Mouse (Mus musculus): ENCODE measurements around the gene Slc34a1. TPM values are rescaled to one million over a fixed set of nuclear protein-coding genes. Genes with fewer than 3 reads are reported as not detected.

Gene Slc34a1
- polyA plus RNA-seq, 2 experiments = 0.01 TPM; not detected in 1

DNA sequence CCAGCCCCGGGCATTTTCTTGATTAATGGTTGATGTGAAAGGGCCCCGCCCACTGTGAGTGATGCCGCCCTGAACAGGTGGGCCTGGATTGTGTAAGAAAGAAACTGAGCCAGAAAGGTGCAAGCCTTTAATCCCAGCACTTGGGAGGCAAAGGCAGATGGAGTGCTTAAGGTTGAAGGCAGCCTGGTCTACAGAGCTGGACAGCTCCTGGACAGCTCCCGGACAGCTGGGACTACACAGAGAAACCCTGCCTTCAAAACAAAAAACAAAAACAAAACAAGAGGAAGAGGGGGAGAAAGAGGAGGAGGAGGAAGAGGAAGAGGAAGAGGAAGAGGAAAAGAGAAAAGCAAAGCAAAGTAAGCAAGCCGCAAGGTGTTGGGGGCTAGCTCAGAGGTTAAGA is 21.2 kb downstream of the Slc34a1 start:
- no peak overlapping the region for H3K27ac ChIP-seq
- H3K27me3 ChIP-seq (ENCODE audit: control insufficient read depth, insufficient read depth, low read length) = peaks cover 49% of the 10 kb centered on the region
- no peak for DNase-seq (ENCODE audit: low read depth in 3 of 3, low spot score in 3 of 3)

GRCm38 (mm10) chr13:55420018-55420932 is 22.3 kb downstream of the Slc34a1 start:
- ATAC-seq (ENCODE audit: insufficient read depth) (no peak), DNase-seq (ENCODE audit: low read depth in 3 of 3, low spot score in 3 of 3) (no peak)
- H3K4me2 ChIP-seq (ENCODE audit: low read depth) = no peak overlapping the region
- H3K4me3 ChIP-seq (ENCODE audit: insufficient read depth in 1 of 2, low read depth in 2 of 2, low read length in 2 of 2) = no peak overlapping the region
- no peaks in the 10 kb centered on the region for H3K4me1 ChIP-seq (replicated peaks; ENCODE audit: control insufficient read depth in 2 of 2, insufficient read depth in 2 of 2, low read length in 1 of 2)
- WGBS (ENCODE audit: insufficient replicate concordance) = 21% methylated on average over 51 of the region's 51 CpGs
- H3K9ac ChIP-seq (replicated peaks) = no peak overlapping the region
- TF ChIP-seq EP300 (IDR thresholded peaks at IDR 0.05; ENCODE audit: low read depth) = no peak
- no peak for TF ChIP-seq CTCF (IDR thresholded peaks at IDR 0.05; ENCODE audit: low read depth)
- peaks cover 43% of the 10 kb centered on the region for H3K27me3 ChIP-seq (ENCODE audit: control insufficient read depth, insufficient read depth, low read length)
- no peak overlapping the region for H3K27ac ChIP-seq
- no peaks in the 10 kb centered on the region for H3K36me3 ChIP-seq (replicated peaks; ENCODE audit: control insufficient read depth, insufficient read depth, low read depth)
- H3K9me3 ChIP-seq (ENCODE audit: control insufficient read depth, low read length) = no peaks in the 10 kb centered on the region

More for the DNA sequence above, 21.2 kb downstream of the Slc34a1 start:
- no peaks in the 10 kb centered on the region for H3K4me1 ChIP-seq (replicated peaks; ENCODE audit: control insufficient read depth in 2 of 2, insufficient read depth in 2 of 2, low read length in 1 of 2)
- TF ChIP-seq CTCF (IDR thresholded peaks at IDR 0.05; ENCODE audit: low read depth) = no peak
- no peak for TF ChIP-seq EP300 (IDR thresholded peaks at IDR 0.05; ENCODE audit: low read depth)
- H3K4me3 ChIP-seq (ENCODE audit: insufficient read depth in 1 of 2, low read depth in 2 of 2, low read length in 2 of 2) = no peak overlapping the region
- no peak overlapping the region for H3K9ac ChIP-seq (replicated peaks)
- no peaks in the 10 kb centered on the region for H3K36me3 ChIP-seq (replicated peaks; ENCODE audit: control insufficient read depth, insufficient read depth, low read depth)
- no peaks in the 10 kb centered on the region for H3K9me3 ChIP-seq (ENCODE audit: control insufficient read depth, low read length)
- 59% methylated on average over 5 of the region's 5 CpGs for WGBS (ENCODE audit: insufficient replicate concordance)
- ATAC-seq (ENCODE audit: insufficient read depth) = no peak
- H3K4me2 ChIP-seq (ENCODE audit: low read depth) = no peak overlapping the region

GRCm38 (mm10) chr13:55420933-55421800 is 23.2 kb downstream of the Slc34a1 start:
- 8% methylated on average over 35 of the region's 35 CpGs for WGBS (ENCODE audit: insufficient replicate concordance)
- ATAC-seq (ENCODE audit: insufficient read depth) (no peak), DNase-seq (ENCODE audit: low read depth in 3 of 3, low spot score in 3 of 3) (no peak)
- Histone ChIP-seq H3K4me3 (ENCODE audit: insufficient read depth in 1 of 2, low read depth in 2 of 2, low read length in 2 of 2) (no peak overlapping the region), H3K27ac (no peak overlapping the region), H3K9me3 (ENCODE audit: control insufficient read depth, low read length) (no peaks in the 10 kb centered on the region), H3K4me1 (replicated peaks; ENCODE audit: control insufficient read depth in 2 of 2, insufficient read depth in 2 of 2, low read length in 1 of 2) (no peaks in the 10 kb centered on the region), H3K4me2 (ENCODE audit: low read depth) (no peak overlapping the region), H3K9ac (replicated peaks) (no peak overlapping the region), H3K27me3 (ENCODE audit: control insufficient read depth, insufficient read depth, low read length) (peaks cover 43% of the 10 kb centered on the region), H3K36me3 (replicated peaks; ENCODE audit: control insufficient read depth, insufficient read depth, low read depth) (no peaks in the 10 kb centered on the region)
- TF ChIP-seq EP300 (IDR thresholded peaks at IDR 0.05; ENCODE audit: low read depth) (no peak), CTCF (IDR thresholded peaks at IDR 0.05; ENCODE audit: low read depth) (peak; percentile 79)

- TF ChIP-seq CTCF (IDR thresholded peaks at IDR 0.05; ENCODE audit: low read depth) (no peak), EP300 (IDR thresholded peaks at IDR 0.05; ENCODE audit: low read depth) (no peak)
- 66% methylated on average over 10 of the region's 10 CpGs for WGBS (ENCODE audit: insufficient replicate concordance)
- Histone ChIP-seq H3K36me3 (replicated peaks; ENCODE audit: control insufficient read depth, insufficient read depth, low read depth) (no peaks in the 10 kb centered on the region), H3K27ac (no peak within 1 kb of the TSS), H3K9me3 (ENCODE audit: control insufficient read depth, low read length) (no peaks in the 10 kb centered on the region), H3K27me3 (ENCODE audit: control insufficient read depth, insufficient read depth, low read length) (peaks cover 5% of the 10 kb centered on the region), H3K4me1 (replicated peaks; ENCODE audit: control insufficient read depth in 2 of 2, insufficient read depth in 2 of 2, low read length in 1 of 2) (peaks cover 0 to 8% of the 10 kb centered on the region in 2 experiments; a peak in 1 of 4 replicates), H3K4me2 (ENCODE audit: low read depth) (peak within 1 kb of the TSS; percentile 43), H3K4me3 (ENCODE audit: insufficient read depth in 1 of 2, low read depth in 2 of 2, low read length in 2 of 2) (peak within 1 kb of the TSS; percentile 25 to 54), H3K9ac (replicated peaks) (no peak within 1 kb of the TSS)
- ATAC-seq (ENCODE audit: insufficient read depth) (no peak), DNase-seq (ENCODE audit: low read depth in 3 of 3, low spot score in 3 of 3) (no peak)
These were observed 28.6 kb downstream of the Slc34a1 start, which contains the start of gene F12 for GRCm38 (mm10) chr13:55426613-55427012. F12 (minus strand) TSS chr13:55426793.
